Mouse (Mus musculus) myocyte (in vitro differentiated cells): ENCODE measurements at regions not wholly inside any gene's neighbourhood (a gene's known extent, or its start where the extent isn't known, plus 50 kb on each side); places are given as distances from the start of the nearest gene placed in this dataset.

Experiments
- H3K27me3 ChIP-seq: one replicate; pipeline ENCODE4 v1.6.1; 2011; ENCODE audit not compliant: control insufficient read depth, insufficient read depth, insufficient read length
- H3K36me3 ChIP-seq: one replicate; pipeline ENCODE4 v1.6.1; 2011; ENCODE audit not compliant: control insufficient read depth, insufficient read depth
- H3K4me2 ChIP-seq: one replicate; pipeline ENCODE4 v1.6.1; 2011; ENCODE audit warnings: low read depth, control low read depth
- H3K4me3 ChIP-seq: one replicate; pipeline ENCODE4 v1.5.1; 2011; ENCODE audit warnings: mild to moderate bottlenecking, control low read depth, moderate library complexity
- H3K79me2 ChIP-seq: one replicate; pipeline ENCODE4 v1.6.1; 2011; ENCODE audit not compliant: control insufficient read depth, insufficient read depth
- H3ac ChIP-seq: one replicate; pipeline ENCODE4 v1.6.1; 2011; ENCODE audit not compliant: control insufficient read depth, insufficient read length
- CEBPB ChIP-seq: IDR thresholded peaks from 2 replicates; pipeline ENCODE4 v1.6.1; 2011; ENCODE audit warnings: mild to moderate bottlenecking, moderate library complexity; ENCODE audit not compliant: poor library complexity, insufficient read depth, severe bottlenecking
- E2F4 ChIP-seq: IDR thresholded peaks from one replicate; pipeline ENCODE4 v1.6.1; 2011; ENCODE audit warnings: mild to moderate bottlenecking, control low read depth, moderate library complexity; ENCODE audit not compliant: insufficient read depth
- MAX ChIP-seq: IDR thresholded peaks from one replicate; pipeline ENCODE4 v1.6.1; 2011; ENCODE audit warnings: low read depth, mild to moderate bottlenecking, control low read depth
- MYOD1 ChIP-seq, 3 experiments: IDR thresholded peaks; one replicate each; pipeline ENCODE4 v1.6.1; 2011; ENCODE audit warnings: control low read depth in 2 of 3, low read depth in 2 of 3, mild to moderate bottlenecking in 2 of 3, moderate library complexity in 1 of 3; ENCODE audit not compliant: insufficient read length in 2 of 3, control insufficient read depth in 1 of 3
- MYOG ChIP-seq, 3 experiments: IDR thresholded peaks; one replicate each; pipeline ENCODE4 v1.6.1; 2011; ENCODE audit warnings: control low read depth in 2 of 3, low read depth in 2 of 3, mild to moderate bottlenecking in 2 of 3; ENCODE audit not compliant: insufficient read length in 2 of 3, control insufficient read depth in 1 of 3, insufficient read depth in 1 of 3
- POLR2A ChIP-seq: IDR thresholded peaks from one replicate; pipeline ENCODE4 v1.6.1; 2011; ENCODE audit warnings: low read depth, mild to moderate bottlenecking, control low read depth, moderate library complexity; ENCODE audit not compliant: insufficient read length
- POLR2AphosphoS2 ChIP-seq: IDR thresholded peaks from one replicate; pipeline ENCODE4 v1.6.1; 2011; ENCODE audit warnings: low read depth, control low read depth; ENCODE audit not compliant: insufficient read length
- REST ChIP-seq: IDR thresholded peaks from one replicate; pipeline ENCODE4 v1.6.1; 2011; ENCODE audit warnings: mild to moderate bottlenecking, control low read depth, moderate library complexity; ENCODE audit not compliant: insufficient read depth, insufficient read length
- SRF ChIP-seq: IDR thresholded peaks from one replicate; pipeline ENCODE4 v1.6.1; 2011; ENCODE audit warnings: low read depth; ENCODE audit not compliant: control insufficient read depth, insufficient read length
- TCF12 ChIP-seq: IDR thresholded peaks from one replicate; pipeline ENCODE4 v1.6.1; 2011; ENCODE audit warnings: mild to moderate bottlenecking, control low read depth; ENCODE audit not compliant: poor library complexity, insufficient read depth, severe bottlenecking
- TCF3 ChIP-seq: IDR thresholded peaks from one replicate; pipeline ENCODE4 v1.6.1; 2011; ENCODE audit warnings: low read depth, control low read depth; ENCODE audit not compliant: insufficient read length
- USF1 ChIP-seq: IDR thresholded peaks from one replicate; pipeline ENCODE4 v1.6.1; 2011; ENCODE audit warnings: low read depth, mild to moderate bottlenecking, control low read depth, moderate library complexity

- no peak overlapping the region for H3K4me3 ChIP-seq
- no peaks in the 10 kb centered on the region for H3K79me2 ChIP-seq
- H3K27me3 ChIP-seq: no peaks in the 10 kb centered on the region
- TF ChIP-seq POLR2AphosphoS2: no peak
- no peak for TF ChIP-seq MYOG (IDR thresholded peaks at IDR 0.05; ENCODE audit: control insufficient read depth in 1 of 3, insufficient read depth in 1 of 3, insufficient read length in 2 of 3, low read depth in 2 of 3)
- no peak for TF ChIP-seq CEBPB
- no peak for TF ChIP-seq MYOD1 (IDR thresholded peaks at IDR 0.05; ENCODE audit: control insufficient read depth in 1 of 3, insufficient read length in 2 of 3, low read depth in 2 of 3)
- TF ChIP-seq MAX: no peak
- TF ChIP-seq E2F4: no peak
- no peak for TF ChIP-seq REST
- TF ChIP-seq POLR2A: no peak
- H3K4me2 ChIP-seq: no peak overlapping the region
- no peak overlapping the region for H3ac ChIP-seq
- no peaks in the 10 kb centered on the region for H3K36me3 ChIP-seq
These were observed 178.7 kb upstream of the 1810046K07Rik start for GRCm38 (mm10) chr9:51507265-51507913.

- no peaks in the 10 kb centered on the region for H3K36me3 ChIP-seq
- no peak overlapping the region for H3K4me3 ChIP-seq
- no peak overlapping the region for H3K4me2 ChIP-seq
- H3ac ChIP-seq: no peak overlapping the region
- TF ChIP-seq MYOG (IDR thresholded peaks at IDR 0.05; ENCODE audit: control insufficient read depth in 1 of 3, insufficient read depth in 1 of 3, insufficient read length in 2 of 3, low read depth in 2 of 3): no peak
- TF ChIP-seq REST: no peak
- no peak for TF ChIP-seq USF1
- no peak for TF ChIP-seq CEBPB
- TF ChIP-seq MYOD1 (IDR thresholded peaks at IDR 0.05; ENCODE audit: control insufficient read depth in 1 of 3, insufficient read length in 2 of 3, low read depth in 2 of 3): no peak
- no peak for TF ChIP-seq TCF3
- no peak for TF ChIP-seq POLR2A
- TF ChIP-seq TCF12: no peak
- no peak for TF ChIP-seq E2F4
- no peak for TF ChIP-seq SRF
- no peak for TF ChIP-seq MAX
- TF ChIP-seq POLR2AphosphoS2: no peak
- H3K79me2 ChIP-seq: no peaks in the 10 kb centered on the region
- no peaks in the 10 kb centered on the region for H3K27me3 ChIP-seq
These were observed 188.9 kb upstream of the 1810046K07Rik start for GRCm38 (mm10) chr9:51517643-51518042.

DNA sequence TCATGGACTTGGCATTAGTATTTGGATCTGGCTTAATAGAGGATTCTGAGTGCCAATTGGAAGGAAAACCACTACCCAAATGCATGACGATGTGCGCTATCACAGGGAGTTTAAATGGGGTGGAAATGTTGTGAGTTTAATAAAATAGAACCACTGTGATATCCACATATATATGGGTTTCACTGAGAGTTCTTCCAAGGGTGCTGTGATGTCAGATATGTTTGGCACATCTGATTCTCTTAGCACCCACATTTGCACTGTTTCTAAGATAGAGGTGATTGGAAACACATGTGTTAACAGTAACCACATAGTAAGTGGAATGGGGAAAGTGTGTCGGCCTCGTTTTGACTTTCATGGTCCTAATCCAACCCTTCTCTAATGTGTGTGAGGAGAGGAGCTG is 189.7 kb upstream of the 1810046K07Rik start:
- Histone ChIP-seq H3K36me3 (no peaks in the 10 kb centered on the region), H3K27me3 (no peaks in the 10 kb centered on the region), H3K4me3 (no peak overlapping the region), H3K79me2 (no peaks in the 10 kb centered on the region), H3ac (no peak overlapping the region), H3K4me2 (no peak overlapping the region)
- TF ChIP-seq POLR2AphosphoS2 (no peak), E2F4 (no peak), USF1 (no peak), MYOG (IDR thresholded peaks at IDR 0.05; ENCODE audit: control insufficient read depth in 1 of 3, insufficient read depth in 1 of 3, insufficient read length in 2 of 3, low read depth in 2 of 3) (no peak), MAX (no peak), TCF12 (no peak), MYOD1 (IDR thresholded peaks at IDR 0.05; ENCODE audit: control insufficient read depth in 1 of 3, insufficient read length in 2 of 3, low read depth in 2 of 3) (no peak), SRF (no peak), CEBPB (no peak), POLR2A (no peak), REST (no peak), TCF3 (no peak)

- Histone ChIP-seq H3K36me3 (no peaks in the 10 kb centered on the region), H3K79me2 (no peaks in the 10 kb centered on the region), H3ac (no peak overlapping the region), H3K27me3 (no peaks in the 10 kb centered on the region), H3K4me3 (no peak overlapping the region), H3K4me2 (no peak overlapping the region)
- TF ChIP-seq REST (no peak), TCF12 (no peak), E2F4 (no peak), CEBPB (no peak), POLR2AphosphoS2 (no peak), MYOG (IDR thresholded peaks at IDR 0.05; ENCODE audit: control insufficient read depth in 1 of 3, insufficient read depth in 1 of 3, insufficient read length in 2 of 3, low read depth in 2 of 3) (no peak)
These were observed 194.8 kb upstream of the 1810046K07Rik start for GRCm38 (mm10) chr9:51523471-51523870.

- Histone ChIP-seq H3K79me2 (no peaks in the 10 kb centered on the region), H3ac (no peak overlapping the region), H3K36me3 (no peaks in the 10 kb centered on the region), H3K4me3 (no peak overlapping the region), H3K27me3 (no peaks in the 10 kb centered on the region), H3K4me2 (no peak overlapping the region)
- no peak for TF ChIP-seq MYOG (IDR thresholded peaks at IDR 0.05; ENCODE audit: control insufficient read depth in 1 of 3, insufficient read depth in 1 of 3, insufficient read length in 2 of 3, low read depth in 2 of 3)
- no peak for TF ChIP-seq E2F4
- TF ChIP-seq TCF3: no peak
- TF ChIP-seq SRF: no peak
- no peak for TF ChIP-seq TCF12
- no peak for TF ChIP-seq POLR2AphosphoS2
- no peak for TF ChIP-seq USF1
- no peak for TF ChIP-seq MYOD1 (IDR thresholded peaks at IDR 0.05; ENCODE audit: control insufficient read depth in 1 of 3, insufficient read length in 2 of 3, low read depth in 2 of 3)
- no peak for TF ChIP-seq CEBPB
- no peak for TF ChIP-seq POLR2A
- no peak for TF ChIP-seq MAX
- no peak for TF ChIP-seq REST
These were observed 197.2 kb upstream of the 1810046K07Rik start for GRCm38 (mm10) chr9:51525906-51526305.
